Mouse (Mus musculus) urinary bladder, postnatal 0 days (tissue): ENCODE data around the gene Mep1a. TPM values are rescaled to one million over a fixed set of nuclear protein-coding genes. Genes with fewer than 3 reads are reported as not detected.

ENCODE experiments used
- polyA plus RNA-seq: library from polyadenylated mRNA; unstranded; fragments of >200 nt; fragmentation: Nextera tagmentation; extraction: Ambion mirVana; gene quantifications from 2 replicates; pipeline ENCODE4 v1.2.1, GENCODE M21; 2015

The Mep1a gene
- polyA plus RNA-seq: not detected in 2 replicates

DNA sequence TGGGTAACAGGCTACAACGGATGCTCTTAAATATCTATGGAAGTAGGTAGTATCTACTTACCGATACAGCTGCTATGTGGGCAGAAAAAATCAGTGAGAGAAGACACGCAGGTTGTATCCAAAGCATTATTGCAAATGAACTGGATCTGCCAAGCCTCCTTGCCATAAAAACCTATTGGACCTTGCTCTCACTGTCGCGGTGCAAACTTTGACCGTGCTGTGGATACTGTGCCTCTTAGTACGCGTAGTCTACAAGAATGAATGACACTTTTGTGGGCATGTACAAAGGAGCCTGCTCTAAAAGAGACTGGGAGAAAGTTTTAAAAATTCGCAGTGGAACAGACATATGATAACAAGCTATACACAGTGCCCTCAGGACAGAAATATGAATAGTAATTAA, at the start of gene Mep1a:
Gene Mep1a (minus strand): TSS at position 221 of the 400 bp plus-strand sequence.

DNA sequence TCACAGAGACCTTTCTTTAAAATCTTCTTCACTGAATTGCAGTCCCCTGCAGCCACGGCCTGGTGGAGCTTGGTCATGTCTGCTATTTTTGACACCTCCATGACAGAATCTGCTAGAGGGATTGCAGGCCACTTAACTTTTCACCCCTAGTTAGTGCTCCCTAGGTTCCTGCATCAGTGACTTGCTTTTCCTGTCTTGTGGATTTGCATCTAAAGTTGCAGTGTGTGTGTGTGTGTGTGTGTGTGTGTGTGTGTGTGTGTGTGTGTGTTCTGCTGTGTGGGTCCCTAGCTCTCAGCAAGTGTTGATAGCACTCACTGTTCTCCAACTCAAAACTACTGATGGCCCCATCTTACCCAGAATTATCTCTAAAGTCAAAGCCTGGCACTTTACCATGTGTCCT, 40.9 kb upstream of the Mep1a start, which contains the start of gene Ankrd66:
Gene Ankrd66 (minus strand): TSS at position 101 of the 400 bp plus-strand sequence.

Other genes starting within 250 kb of the Mep1a start
- gene Adgrf1, start 232.5 kb downstream of the Mep1a start, polyA plus RNA-seq: not detected in 2 replicates
- 6.6 and 8.7 TPM in 2 replicates for gene Adgrf5, start 142.4 kb downstream of the Mep1a start, polyA plus RNA-seq
- gene Ankrd66, start 40.8 kb upstream of the Mep1a start, polyA plus RNA-seq: 0.12 and 0.19 TPM in 2 replicates
- gene Pla2g7, start 65.3 kb upstream of the Mep1a start, polyA plus RNA-seq: 18.8 and 32.2 TPM in 2 replicates
- gene Tdrd6, start 127.5 kb upstream of the Mep1a start, polyA plus RNA-seq: 0.23 TPM in 1 of 2 replicates, not detected in the other
- 5.3 and 6.6 TPM in 2 replicates for gene Slc25a27, start 164.4 kb upstream of the Mep1a start, polyA plus RNA-seq
- gene Cyp39a1, start 164.6 kb upstream of the Mep1a start, polyA plus RNA-seq: 9.2 and 10.2 TPM in 2 replicates